Mouse (Mus musculus): ENCODE measurements around the gene Adamts17.

DNA sequence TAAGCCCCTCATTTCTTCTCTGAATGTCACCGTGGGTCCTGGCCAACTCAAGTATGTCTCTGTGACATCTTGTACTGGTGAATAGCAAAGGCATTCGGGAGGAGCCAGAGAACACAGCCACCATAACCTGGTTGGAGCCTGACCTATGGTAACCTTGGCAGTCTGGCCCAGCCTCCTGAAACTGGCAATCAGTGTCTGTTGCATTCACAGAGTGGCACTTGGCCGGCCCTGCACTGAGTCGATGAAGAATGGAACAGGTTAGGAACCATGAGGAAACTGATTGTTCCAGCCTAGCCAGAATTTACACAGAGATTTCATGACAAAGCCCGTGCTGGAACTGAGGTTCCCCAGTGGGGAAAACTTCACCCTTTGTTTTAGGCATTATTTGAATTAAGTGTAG, 38.8 kb upstream of the Adamts17 start:
- TF ChIP-seq GATA1 (IDR thresholded peaks at IDR 0.05; ENCODE audit: borderline replicate concordance, low read length) (no peak), FLI1 (IDR thresholded peaks at IDR 0.05; ENCODE audit: low read length) (no peak)

All from megakaryocyte, embryonic 14.5 days (primary cell).